Mouse (Mus musculus) forebrain, postnatal 0 days (tissue): Measurements from ENCODE around the gene Ecsit. TPM values are rescaled to one million over a fixed set of nuclear protein-coding genes. Genes with fewer than 3 reads are reported as not detected.
A peak's percentile ranks its signal among the peaks of the same experiment; 100 is the strongest.

Source experiments
- ATAC-seq: fragments of 200-750 bp; cut with Nextera tagmentation; 2 replicates; pipeline ENCODE4 v1.8.0; 2017; ENCODE audit warnings: mild to moderate bottlenecking, moderate library complexity
- DNase-seq: peaks from one replicate; pipeline ENCODE4 v3.0.0-alpha.2; 2015
- H3K27ac ChIP-seq: fragments of 300-500 bp; sonication (generic); 2 replicates; pipeline ENCODE4 v1.5.1; 2014; ENCODE audit warnings: low read depth, mild to moderate bottlenecking, antibody characterized with exemption, low read length, moderate library complexity, mixed read lengths
- H3K27me3 ChIP-seq: fragments of 300-500 bp; sonication (generic); 2 replicates; pipeline ENCODE4 v1.6.1; 2014; ENCODE audit warnings: mild to moderate bottlenecking, low read length, mixed read lengths; ENCODE audit not compliant: insufficient read depth
- H3K36me3 ChIP-seq: fragments of 300-500 bp; sonication (generic); 2 replicates; pipeline ENCODE4 v1.6.1; 2014; ENCODE audit warnings: mild to moderate bottlenecking, moderate library complexity; ENCODE audit not compliant: insufficient read depth
- H3K4me1 ChIP-seq: fragments of 300-500 bp; sonication (generic); 2 replicates; pipeline ENCODE4 v1.6.1; 2014; ENCODE audit warnings: antibody characterized with exemption; ENCODE audit not compliant: insufficient read depth
- H3K4me2 ChIP-seq: fragments of 300-500 bp; sonication (generic); 2 replicates; pipeline ENCODE4 v1.6.1; 2014; ENCODE audit warnings: low read depth, mild to moderate bottlenecking, moderate library complexity
- H3K4me3 ChIP-seq: fragments of 300-500 bp; sonication (generic); 2 replicates; pipeline ENCODE4 v1.5.1; 2014; ENCODE audit warnings: low read depth, low read length, mixed read lengths
- H3K9ac ChIP-seq: fragments of 300-500 bp; sonication (generic); 2 replicates; pipeline ENCODE4 v1.6.1; 2014; ENCODE audit warnings: mild to moderate bottlenecking
- H3K9me3 ChIP-seq: fragments of 300-500 bp; sonication (generic); 2 replicates; pipeline ENCODE4 v1.6.1; 2016; ENCODE audit warnings: low read length
- CTCF ChIP-seq: sonication (generic); IDR thresholded peaks from 2 replicates; pipeline ENCODE4 v1.5.1; 2016; ENCODE audit warnings: antibody characterized with exemption, control low read depth, low read depth
- WGBS: fragments of 180-500 bp; shearing (Covaris S2); extraction: QIAGEN DNeasy Blood & Tissue Kit; methylation state at CpG from one replicate; pipeline ENCODE4 v1.1.7; 2014; 5-methylcytosine and 5-hydroxymethylcytosine counted together
- polyA plus RNA-seq: library from polyadenylated mRNA; unstranded; fragments of >200 nt; fragmentation: Nextera tagmentation; extraction: Ambion mirVana; gene quantifications from 2 replicates; pipeline ENCODE4 v1.2.1, GENCODE M21; 2015
- total RNA-seq: library from RNA; depleted of rRNA; stranded (reverse); fragments of >200 nt; gene quantifications from 2 replicates; pipeline ENCODE4 v1.2.3, GENCODE M21; 2014

Ecsit gene
- total and polyA plus RNA-seq, 2 experiments from 2014 or later = 59.2 to 64.7 TPM

- H3K9me3 ChIP-seq = no peaks in the 10 kb centered on the region
- DNase-seq (no peak), ATAC-seq (no peak)
- no peak overlapping the region for H3K4me3 ChIP-seq
- WGBS = 84% methylated on average over 7 of the region's 7 CpGs
- no peak overlapping the region for H3K27ac ChIP-seq
- no peak overlapping the region for H3K9ac ChIP-seq
- no peaks in the 10 kb centered on the region for H3K4me1 ChIP-seq
- TF ChIP-seq CTCF = no peak
- no peak overlapping the region for H3K4me2 ChIP-seq
- H3K27me3 ChIP-seq = no peaks in the 10 kb centered on the region
- no peaks in the 10 kb centered on the region for H3K36me3 ChIP-seq
Measured at GRCm38 (mm10) chr9:22123069-22123609, 37.9 kb upstream of the Ecsit start.

- DNase-seq = no peak
- Histone ChIP-seq H3K4me1 (no peaks in the 10 kb centered on the region), H3K36me3 (no peaks in the 10 kb centered on the region), H3K4me3 (no peak overlapping the region), H3K4me2 (no peak overlapping the region), H3K9ac (no peak overlapping the region), H3K9me3 (no peaks in the 10 kb centered on the region), H3K27ac (no peak overlapping the region), H3K27me3 (no peaks in the 10 kb centered on the region)
- TF ChIP-seq CTCF = no peak
- ATAC-seq = no peak
- WGBS = 79% methylated on average over 3 of the region's 3 CpGs
Measured at GRCm38 (mm10) chr9:22122005-22122404, 36.8 kb upstream of the Ecsit start.

- H3K9ac ChIP-seq = no peak overlapping the region
- no peaks in the 10 kb centered on the region for H3K4me1 ChIP-seq
- no peak for DNase-seq
- no peak for ATAC-seq
- no peak overlapping the region for H3K27ac ChIP-seq
- H3K36me3 ChIP-seq = no peaks in the 10 kb centered on the region
- no peak overlapping the region for H3K4me3 ChIP-seq
- no peaks in the 10 kb centered on the region for H3K9me3 ChIP-seq
- no peak overlapping the region for H3K4me2 ChIP-seq
- no peaks in the 10 kb centered on the region for H3K27me3 ChIP-seq
- TF ChIP-seq CTCF = no peak
Measured at GRCm38 (mm10) chr9:22121545-22121944, 36.3 kb upstream of the Ecsit start.

- Histone ChIP-seq H3K36me3 (no peaks in the 10 kb centered on the region), H3K4me1 (peaks cover 9% of the 10 kb centered on the region; the same call in 1 of the 2 replicates), H3K4me2 (no peak overlapping the region), H3K4me3 (no peak overlapping the region), H3K9ac (no peak overlapping the region), H3K27me3 (no peaks in the 10 kb centered on the region), H3K27ac (no peak overlapping the region), H3K9me3 (no peaks in the 10 kb centered on the region)
- no peak for ATAC-seq
- no peak for TF ChIP-seq CTCF
- WGBS = 89% methylated on average over 4 of the region's 4 CpGs
- no peak for DNase-seq
Measured at GRCm38 (mm10) chr9:22119543-22119942, 34.3 kb upstream of the Ecsit start.

GRCm38 (mm10) chr9:22117754-22118456 is 32.7 kb upstream of the Ecsit start:
- WGBS = 40% methylated on average over 10 of the region's 10 CpGs
- ATAC-seq (no peak), DNase-seq (peak; percentile 72)
- no peaks in the 10 kb centered on the region for H3K27me3 ChIP-seq
- peaks cover 9% of the 10 kb centered on the region; the same call in 1 of the 2 replicates for H3K4me1 ChIP-seq
- no peak overlapping the region; the same call in 1 of the 2 replicates for H3K9ac ChIP-seq
- H3K4me2 ChIP-seq = peak overlapping the region; percentile 59
- H3K9me3 ChIP-seq = no peaks in the 10 kb centered on the region
- H3K27ac ChIP-seq = no peak overlapping the region
- peaks cover 8% of the 10 kb centered on the region; the same call in 1 of the 2 replicates for H3K36me3 ChIP-seq
- peak overlapping the region; percentile 72 for H3K4me3 ChIP-seq
- TF ChIP-seq CTCF = peak; percentile 76

GRCm38 (mm10) chr9:22116740-22117426 is 31.6 kb upstream of the Ecsit start, which contains the start of gene Elof1:
Gene Elof1, minus strand, starts transcription at chr9:22117172.
- H3K9ac ChIP-seq = peak within 1 kb of the TSS; percentile 77
- H3K4me3 ChIP-seq = peak within 1 kb of the TSS; percentile 72
- H3K9me3 ChIP-seq = no peaks in the 10 kb centered on the region
- no peaks in the 10 kb centered on the region for H3K27me3 ChIP-seq
- H3K4me2 ChIP-seq = peak within 1 kb of the TSS; percentile 59
- H3K4me1 ChIP-seq = peaks cover 9% of the 10 kb centered on the region; the same call in 1 of the 2 replicates
- WGBS = under 1% methylated on average over 52 of the region's 52 CpGs
- H3K36me3 ChIP-seq = peaks cover 18% of the 10 kb centered on the region
- no peak for TF ChIP-seq CTCF
- DNase-seq = peak; percentile 98
- peak within 1 kb of the TSS; percentile 55; the same call in 1 of the 2 replicates for H3K27ac ChIP-seq
- ATAC-seq = peak; percentile 98

GRCm38 (mm10) chr9:22116086-22116485 is 30.8 kb upstream of the Ecsit start:
- WGBS = 19% methylated on average over 15 of the region's 15 CpGs
- no peaks in the 10 kb centered on the region for H3K9me3 ChIP-seq
- H3K4me2 ChIP-seq = peak overlapping the region; percentile 59
- H3K36me3 ChIP-seq = peaks cover 21% of the 10 kb centered on the region
- H3K27me3 ChIP-seq = no peaks in the 10 kb centered on the region
- no peak for ATAC-seq
- H3K27ac ChIP-seq = no peak overlapping the region
- DNase-seq = no peak
- H3K9ac ChIP-seq = peak overlapping the region; percentile 77
- H3K4me1 ChIP-seq = peaks cover 9% of the 10 kb centered on the region; the same call in 1 of the 2 replicates
- peak overlapping the region; percentile 72 for H3K4me3 ChIP-seq
- no peak for TF ChIP-seq CTCF
